8 mouse cellular contexts compared by ENCODE assay signal in genomic region chr10:80752079-80752625, GRCm38 (mm10). TPM values are rescaled to one million over a fixed set of nuclear protein-coding genes. Genes with fewer than 3 reads are reported as not detected.
A peak's percentile ranks its signal among the peaks of the same experiment; 100 is the strongest.
DNase-seq lines count a peak whose midpoint lies in the region; ATAC-seq and TF ChIP-seq lines count a peak whose summit lies in the region.

No protein-coding gene starts in this region.

- H3K27ac ChIP-seq in embryonic facial prominence, embryonic 15.5 days (replicated peaks): peak overlapping the region; percentile 79
- H3K27ac ChIP-seq in heart, embryonic 13.5 days (replicated peaks): peak overlapping the region; percentile 99
- H3K27ac ChIP-seq in kidney, postnatal 0 days: peak overlapping the region; percentile 86
- peak overlapping the region; percentile 91 for H3K27ac ChIP-seq in macrophage

- peak overlapping the region; percentile 42 for H3K4me2 ChIP-seq in embryonic facial prominence, embryonic 15.5 days (replicated peaks)
- H3K4me2 ChIP-seq in heart, embryonic 13.5 days: peak overlapping the region; percentile 77
- peak overlapping the region; percentile 53 for H3K4me2 ChIP-seq in kidney, postnatal 0 days (ENCODE audit: low read length)

- peak overlapping the region; percentile 24 for H3K4me3 ChIP-seq in embryonic facial prominence, embryonic 15.5 days (replicated peaks)
- H3K4me3 ChIP-seq in heart, embryonic 13.5 days: peak overlapping the region; percentile 51
- peak overlapping the region; percentile 11; the same call in 1 of the 2 replicates for H3K4me3 ChIP-seq in kidney, postnatal 0 days (replicated peaks; ENCODE audit: low read depth, low read length)
- peak overlapping the region; percentile 8; the same call in 1 of the 2 replicates for H3K4me3 ChIP-seq in macrophage (ENCODE audit: inconsistent target)

- peak; percentile 47 for ATAC-seq in embryonic facial prominence, embryonic 15.5 days (ENCODE audit: insufficient number of reproducible peaks, low FRiP score, low TSS enrichment, low read depth)
- ATAC-seq in heart, embryonic 13.5 days (ENCODE audit: extremely low read depth, insufficient number of reproducible peaks, low FRiP score, low TSS enrichment): peak; percentile 51; the same call in 1 of the 2 replicates
- peak; percentile 57 for ATAC-seq in kidney, postnatal 0 days (replicated peaks; ENCODE audit: low FRiP score, low read depth)

- TF ChIP-seq CTCF in kidney, postnatal 0 days (IDR thresholded peaks at IDR 0.05; ENCODE audit: low read depth): no peak

- peaks cover 42% of the 10 kb centered on the region for H3K4me1 ChIP-seq in embryonic facial prominence, embryonic 15.5 days
- peaks cover 57% of the 10 kb centered on the region for H3K4me1 ChIP-seq in heart, embryonic 13.5 days
- peaks cover 20% of the 10 kb centered on the region for H3K4me1 ChIP-seq in kidney, postnatal 0 days (replicated peaks; ENCODE audit: insufficient read depth, low read length)

- H3K9me3 ChIP-seq in embryonic facial prominence, embryonic 15.5 days (replicated peaks): no peaks in the 10 kb centered on the region
- H3K9me3 ChIP-seq in heart, embryonic 13.5 days: no peaks in the 10 kb centered on the region
- H3K9me3 ChIP-seq in kidney, postnatal 0 days (replicated peaks; ENCODE audit: low read length): no peaks in the 10 kb centered on the region

- WGBS in embryonic facial prominence, embryonic 15.5 days: 4% methylated on average over 6 of the region's 6 CpGs
- WGBS in heart, embryonic 13.5 days: 1% methylated on average over 6 of the region's 6 CpGs
- WGBS in kidney, postnatal 0 days: under 1% methylated on average over 6 of the region's 6 CpGs
- 0% methylated on average over 6 of the region's 6 CpGs for WGBS in macrophage (ENCODE audit: missing documents)

- H3K79me2 ChIP-seq in macrophage (ENCODE audit: inconsistent target): peaks cover 17% of the 10 kb centered on the region

- no peak overlapping the region for H3K9ac ChIP-seq in embryonic facial prominence, embryonic 15.5 days
- H3K9ac ChIP-seq in heart, embryonic 13.5 days: peak overlapping the region; percentile 84
- H3K9ac ChIP-seq in kidney, postnatal 0 days (ENCODE audit: low read depth, low read length): no peak overlapping the region

- no peaks in the 10 kb centered on the region for H3K36me3 ChIP-seq in embryonic facial prominence, embryonic 15.5 days
- no peaks in the 10 kb centered on the region for H3K36me3 ChIP-seq in heart, embryonic 13.5 days
- no peaks in the 10 kb centered on the region for H3K36me3 ChIP-seq in kidney, postnatal 0 days (ENCODE audit: insufficient read depth, low read length)
- no peaks in the 10 kb centered on the region for H3K36me3 ChIP-seq in macrophage (ENCODE audit: inconsistent target)

- DNase-seq in CD4-positive helper T cell, adult 2 months (ENCODE audit: low read depth, low spot score): peak; percentile 79
- DNase-seq in T-cell, adult 2 months (ENCODE audit: low spot score): peak; percentile 34
- peak; percentile 92 for DNase-seq in kidney, postnatal 0 days (ENCODE audit: low spot score)
- DNase-seq in skeletal muscle tissue, adult 2 months (ENCODE audit: low read depth, low spot score): peak; percentile 84
- DNase-seq in layer of hippocampus, adult 11-12 months (ENCODE audit: low spot score): no peak

- H3K27me3 ChIP-seq in embryonic facial prominence, embryonic 15.5 days: no peaks in the 10 kb centered on the region
- H3K27me3 ChIP-seq in heart, embryonic 13.5 days (replicated peaks): no peaks in the 10 kb centered on the region
- no peaks in the 10 kb centered on the region for H3K27me3 ChIP-seq in kidney, postnatal 0 days (ENCODE audit: insufficient read depth, low read length)

RNA-seq across cellular contexts. Expression of gene Dot1l, which starts 2.9 kb away (rescaled TPM):
- polyA plus RNA-seq in embryonic facial prominence, embryonic 15.5 days (2015; fragmentation: Nextera tagmentation; extraction: Ambion mirVana): 17.1 and 21.7 TPM in 2 replicates
- polyA plus RNA-seq in heart, embryonic 13.5 days (2015; fragmentation: Nextera tagmentation; extraction: Ambion mirVana): 17.9 and 19.1 TPM in 2 replicates
- 9.7 and 9.9 TPM in 2 replicates for polyA plus RNA-seq in kidney, postnatal 0 days (2015; fragmentation: Nextera tagmentation; extraction: Ambion mirVana)
- 100 to 1,000 TPM; 133 to 984 (median 197) TPM for total RNA-seq in macrophage (2018; cell fraction: chromatin; rRNA removed)
- 10 to 100 TPM; 15.7 to 74.8 (median 21.9) TPM for total RNA-seq in macrophage (2018; cell fraction: cytosol; rRNA removed)
- 100 to 1,000 TPM in 14 of 26 experiments, 10 to 100 TPM in 12; 57.3 to 320 (median 104) TPM for total RNA-seq in macrophage (2018; cell fraction: nucleus; rRNA removed)
- 14.1 to 16.7 TPM (median 15.1 TPM) in 3 replicates for polyA plus RNA-seq in macrophage (2018)

RNA-seq across cellular contexts. Expression of gene Ap3d1, which starts 10.1 kb away (rescaled TPM):
- polyA plus RNA-seq in embryonic facial prominence, embryonic 15.5 days (2015; fragmentation: Nextera tagmentation; extraction: Ambion mirVana): 75.2 and 76.1 TPM in 2 replicates
- 44.0 and 46.4 TPM in 2 replicates for polyA plus RNA-seq in heart, embryonic 13.5 days (2015; fragmentation: Nextera tagmentation; extraction: Ambion mirVana)
- polyA plus RNA-seq in kidney, postnatal 0 days (2015; fragmentation: Nextera tagmentation; extraction: Ambion mirVana): 54.2 and 58.3 TPM in 2 replicates
- 100 to 1,000 TPM; 215 to 616 (median 362) TPM for total RNA-seq in macrophage (2018; cell fraction: chromatin; rRNA removed)
- total RNA-seq in macrophage (2018; cell fraction: cytosol; rRNA removed): 100 to 1,000 TPM in 12 of 26 experiments, 10 to 100 TPM in 14; 69.8 to 127 (median 94.9) TPM
- 100 to 1,000 TPM; 117 to 321 (median 197) TPM for total RNA-seq in macrophage (2018; cell fraction: nucleus; rRNA removed)
- polyA plus RNA-seq in macrophage (2018): 92.5 to 126 TPM (median 111 TPM) in 3 replicates

RNA-seq across cellular contexts. Expression of gene Sf3a2, which starts 45.8 kb away (rescaled TPM):
- 68.1 and 79.7 TPM in 2 replicates for polyA plus RNA-seq in embryonic facial prominence, embryonic 15.5 days (2015; fragmentation: Nextera tagmentation; extraction: Ambion mirVana)
- 46.3 and 53.4 TPM in 2 replicates for polyA plus RNA-seq in heart, embryonic 13.5 days (2015; fragmentation: Nextera tagmentation; extraction: Ambion mirVana)
- 57.1 and 61.9 TPM in 2 replicates for polyA plus RNA-seq in kidney, postnatal 0 days (2015; fragmentation: Nextera tagmentation; extraction: Ambion mirVana)
- total RNA-seq in macrophage (2018; cell fraction: chromatin; rRNA removed): 10 to 100 TPM; 16.2 to 58.3 (median 28.0) TPM
- total RNA-seq in macrophage (2018; cell fraction: cytosol; rRNA removed): 10 to 100 TPM; 31.9 to 49.2 (median 40.5) TPM
- total RNA-seq in macrophage (2018; cell fraction: nucleus; rRNA removed): 10 to 100 TPM; 19.9 to 37.9 (median 26.5) TPM
- 30.3 to 61.7 TPM (median 44.0 TPM) in 3 replicates for polyA plus RNA-seq in macrophage (2018)

RNA-seq across cellular contexts. Expression of gene Plekhj1, which starts 46.3 kb away (rescaled TPM):
- 121 and 125 TPM in 2 replicates for polyA plus RNA-seq in embryonic facial prominence, embryonic 15.5 days (2015; fragmentation: Nextera tagmentation; extraction: Ambion mirVana)
- polyA plus RNA-seq in heart, embryonic 13.5 days (2015; fragmentation: Nextera tagmentation; extraction: Ambion mirVana): 79.6 and 86.5 TPM in 2 replicates
- polyA plus RNA-seq in kidney, postnatal 0 days (2015; fragmentation: Nextera tagmentation; extraction: Ambion mirVana): 83.7 and 86.6 TPM in 2 replicates
- total RNA-seq in macrophage (2018; cell fraction: chromatin; rRNA removed): 100 to 1,000 TPM in 19 of 26 experiments, 10 to 100 TPM in 7; 70.0 to 287 (median 127) TPM
- 10 to 100 TPM; 43.9 to 86.7 (median 64.5) TPM for total RNA-seq in macrophage (2018; cell fraction: cytosol; rRNA removed)
- 100 to 1,000 TPM in 18 of 26 experiments, 10 to 100 TPM in 8; 82.6 to 189 (median 108) TPM for total RNA-seq in macrophage (2018; cell fraction: nucleus; rRNA removed)
- 24.5 to 68.8 TPM (median 64.2 TPM) in 3 replicates for polyA plus RNA-seq in macrophage (2018)

RNA-seq across cellular contexts. Expression of gene Izumo4, which starts 50.2 kb away (rescaled TPM):
- 27.0 and 28.0 TPM in 2 replicates for polyA plus RNA-seq in embryonic facial prominence, embryonic 15.5 days (2015; fragmentation: Nextera tagmentation; extraction: Ambion mirVana)
- 12.7 and 13.5 TPM in 2 replicates for polyA plus RNA-seq in heart, embryonic 13.5 days (2015; fragmentation: Nextera tagmentation; extraction: Ambion mirVana)
- 22.4 and 24.5 TPM in 2 replicates for polyA plus RNA-seq in kidney, postnatal 0 days (2015; fragmentation: Nextera tagmentation; extraction: Ambion mirVana)
- 10 to 100 TPM in 24 of 26 experiments, 1 to 10 TPM in 2; 6.5 to 49.9 (median 24.1) TPM for total RNA-seq in macrophage (2018; cell fraction: chromatin; rRNA removed)
- total RNA-seq in macrophage (2018; cell fraction: cytosol; rRNA removed): 1 to 10 TPM; 1.4 to 4.2 (median 2.3) TPM
- 10 to 100 TPM in 15 of 26 experiments, 1 to 10 TPM in 11; 3.1 to 26.8 (median 11.3) TPM for total RNA-seq in macrophage (2018; cell fraction: nucleus; rRNA removed)
- polyA plus RNA-seq in macrophage (2018): 1.9 to 5.5 TPM (median 2.3 TPM) in 3 replicates
